Mouse (Mus musculus): ENCODE data around the gene H2-M10.6. TPM values are rescaled to one million over a fixed set of nuclear protein-coding genes. Genes with fewer than 3 reads are reported as not detected.

Gene H2-M10.6
- polyA plus RNA-seq, 1 experiment from 2014 or later = not detected

DNA sequence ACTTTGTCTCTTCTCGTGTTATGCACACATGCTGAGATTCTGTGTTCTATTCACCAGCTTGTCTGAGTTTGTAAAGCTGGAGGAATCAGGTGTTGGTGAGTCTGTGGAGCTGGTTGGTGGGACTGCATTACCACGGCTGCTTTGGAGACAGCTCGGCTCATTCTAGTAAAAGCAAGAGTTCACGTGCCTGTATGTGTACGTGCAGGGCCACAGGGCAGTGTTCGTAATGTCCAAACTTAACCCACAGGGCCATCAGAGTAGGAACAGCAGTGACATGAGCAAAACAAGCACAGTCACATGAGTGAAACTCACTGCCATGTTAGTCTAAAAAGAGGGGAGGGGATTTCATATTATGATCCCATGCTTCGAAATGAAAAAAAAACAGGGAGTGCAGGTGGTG lies 31.7 kb downstream of the H2-M10.6 start:
- Histone ChIP-seq H3K4me1 (peaks cover 3% of the 10 kb centered on the region; the same call in 1 of the 2 replicates), H3K27ac (replicated peaks) (no peak overlapping the region), H3K4me3 (replicated peaks) (no peak overlapping the region), H3K4me2 (replicated peaks) (no peak overlapping the region), H3K9ac (no peak overlapping the region), H3K36me3 (peaks cover 16% of the 10 kb centered on the region; the same call in 1 of the 2 replicates), H3K27me3 (no peaks in the 10 kb centered on the region), H3K9me3 (replicated peaks) (no peaks in the 10 kb centered on the region)
- no peak for ATAC-seq (ENCODE audit: insufficient number of reproducible peaks, low FRiP score, low TSS enrichment, low read depth)
- 78% methylated on average over 7 of the region's 7 CpGs for WGBS

DNA sequence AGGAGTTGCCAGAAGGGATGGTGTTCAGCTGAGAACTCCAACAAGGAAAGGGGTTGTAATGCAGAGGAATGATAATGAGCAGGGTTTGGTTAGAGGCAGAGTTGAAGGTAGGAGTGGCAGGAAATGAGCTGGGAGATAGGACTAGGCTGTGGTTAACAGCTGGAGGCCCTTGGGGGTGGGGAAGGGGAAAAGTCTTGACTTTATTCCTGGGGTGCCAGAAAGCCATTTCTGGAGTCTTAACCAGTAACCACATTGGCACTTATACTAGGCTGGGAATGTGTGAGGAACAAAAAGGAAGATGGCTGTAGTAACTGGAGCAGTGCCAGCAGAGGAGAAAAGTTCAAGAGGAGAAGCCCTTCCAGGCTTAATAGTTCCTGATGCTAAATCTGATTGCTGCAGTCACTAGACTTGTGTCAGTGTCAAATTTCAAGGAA lies 32.3 kb downstream of the H2-M10.6 start:
- Histone ChIP-seq H3K4me2 (replicated peaks) (no peak overlapping the region), H3K27ac (replicated peaks) (no peak overlapping the region), H3K9me3 (replicated peaks) (no peaks in the 10 kb centered on the region), H3K9ac (no peak overlapping the region), H3K27me3 (no peaks in the 10 kb centered on the region), H3K36me3 (peaks cover 14% of the 10 kb centered on the region; the same call in 1 of the 2 replicates), H3K4me1 (peaks cover 3% of the 10 kb centered on the region; the same call in 1 of the 2 replicates), H3K4me3 (replicated peaks) (no peak overlapping the region)
- ATAC-seq (ENCODE audit: insufficient number of reproducible peaks, low FRiP score, low TSS enrichment, low read depth) = peak; percentile 11; the same call in 1 of the 2 replicates

DNA sequence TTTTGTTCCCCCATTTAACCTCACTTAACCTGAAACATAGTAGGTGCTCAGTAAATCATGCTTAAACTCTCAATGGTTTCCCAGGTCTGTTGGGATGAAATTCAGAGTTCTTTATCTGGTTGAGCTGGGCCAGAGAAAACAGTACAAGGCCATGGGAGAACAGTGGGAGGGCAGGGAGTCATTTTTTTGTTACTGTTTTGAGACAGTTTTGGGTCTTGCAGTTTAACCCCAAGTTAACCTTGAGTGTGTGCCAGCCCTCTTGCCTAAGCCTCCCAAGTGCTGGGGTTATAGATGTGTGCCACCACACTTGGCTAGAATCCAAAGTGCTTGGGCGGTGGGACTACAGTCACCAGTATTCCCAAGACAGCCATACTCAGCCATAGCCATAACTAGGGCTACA lies 32.8 kb downstream of the H2-M10.6 start:
- no peaks in the 10 kb centered on the region for H3K9me3 ChIP-seq (replicated peaks)
- H3K4me1 ChIP-seq = peaks cover 3% of the 10 kb centered on the region; the same call in 1 of the 2 replicates
- no peaks in the 10 kb centered on the region for H3K27me3 ChIP-seq
- H3K4me2 ChIP-seq (replicated peaks) = no peak overlapping the region
- peaks cover 14% of the 10 kb centered on the region; the same call in 1 of the 2 replicates for H3K36me3 ChIP-seq
- no peak for ATAC-seq (ENCODE audit: insufficient number of reproducible peaks, low FRiP score, low TSS enrichment, low read depth)
- H3K4me3 ChIP-seq (replicated peaks) = no peak overlapping the region
- no peak overlapping the region for H3K9ac ChIP-seq
- 68% methylated on average over 1 of the region's 1 CpGs for WGBS
- no peak overlapping the region for H3K27ac ChIP-seq (replicated peaks)

DNA sequence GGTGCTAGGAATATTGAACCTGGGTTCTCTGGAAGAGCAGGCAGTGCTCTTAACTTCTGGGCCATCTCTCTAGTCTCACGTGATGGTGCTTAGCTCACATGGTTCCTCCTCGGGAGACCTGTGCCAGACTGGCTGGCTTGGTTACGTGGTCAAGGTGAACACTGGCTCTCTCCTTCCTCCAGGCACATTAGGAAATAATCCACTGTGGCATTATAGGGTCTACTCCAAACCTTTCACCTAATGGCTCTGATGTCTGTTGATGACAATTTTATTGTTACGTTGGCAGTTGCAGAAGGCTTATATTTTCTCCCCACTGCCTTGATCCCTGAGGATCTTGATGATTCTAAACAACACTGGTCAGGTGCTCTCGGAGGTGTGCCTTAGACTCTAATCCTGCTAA lies 36.9 kb downstream of the H2-M10.6 start:
- Histone ChIP-seq H3K27ac (replicated peaks) (no peak overlapping the region), H3K36me3 (peaks cover 38% of the 10 kb centered on the region), H3K9me3 (replicated peaks) (no peaks in the 10 kb centered on the region), H3K4me2 (replicated peaks) (no peak overlapping the region), H3K27me3 (no peaks in the 10 kb centered on the region), H3K4me1 (peaks cover 3% of the 10 kb centered on the region; the same call in 1 of the 2 replicates), H3K9ac (no peak overlapping the region), H3K4me3 (replicated peaks) (no peak overlapping the region)
- WGBS = 78% methylated on average over 5 of the region's 5 CpGs
- no peak for ATAC-seq (ENCODE audit: insufficient number of reproducible peaks, low FRiP score, low TSS enrichment, low read depth)

DNA sequence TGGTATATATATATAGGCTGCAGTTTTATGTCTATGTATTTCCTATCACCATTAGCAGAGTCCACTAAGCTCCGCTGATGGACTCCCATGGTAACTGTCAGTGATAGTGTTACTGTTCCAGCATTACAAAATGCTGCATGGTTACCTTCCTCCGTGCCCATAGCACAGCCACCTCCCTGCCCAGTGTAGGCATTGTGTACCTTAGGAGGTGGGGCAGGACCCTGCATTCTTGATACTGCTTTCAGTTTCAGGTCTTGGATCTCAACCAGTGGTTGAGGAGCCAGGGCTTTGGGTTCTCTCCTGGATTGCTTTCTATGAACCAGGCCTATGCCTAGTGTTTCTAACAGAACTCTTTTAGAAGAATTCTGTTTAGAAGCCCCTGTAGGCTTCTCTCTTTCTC lies 38.0 kb downstream of the H2-M10.6 start:
- H3K4me1 ChIP-seq = no peaks in the 10 kb centered on the region
- H3K4me3 ChIP-seq (replicated peaks) = no peak overlapping the region
- H3K27me3 ChIP-seq = no peaks in the 10 kb centered on the region
- 89% methylated on average over 2 of the region's 2 CpGs for WGBS
- H3K36me3 ChIP-seq = peaks cover 48% of the 10 kb centered on the region
- H3K9ac ChIP-seq = no peak overlapping the region
- H3K27ac ChIP-seq (replicated peaks) = no peak overlapping the region
- no peak overlapping the region for H3K4me2 ChIP-seq (replicated peaks)
- H3K9me3 ChIP-seq (replicated peaks) = no peaks in the 10 kb centered on the region
- ATAC-seq (ENCODE audit: insufficient number of reproducible peaks, low FRiP score, low TSS enrichment, low read depth) = no peak

DNA sequence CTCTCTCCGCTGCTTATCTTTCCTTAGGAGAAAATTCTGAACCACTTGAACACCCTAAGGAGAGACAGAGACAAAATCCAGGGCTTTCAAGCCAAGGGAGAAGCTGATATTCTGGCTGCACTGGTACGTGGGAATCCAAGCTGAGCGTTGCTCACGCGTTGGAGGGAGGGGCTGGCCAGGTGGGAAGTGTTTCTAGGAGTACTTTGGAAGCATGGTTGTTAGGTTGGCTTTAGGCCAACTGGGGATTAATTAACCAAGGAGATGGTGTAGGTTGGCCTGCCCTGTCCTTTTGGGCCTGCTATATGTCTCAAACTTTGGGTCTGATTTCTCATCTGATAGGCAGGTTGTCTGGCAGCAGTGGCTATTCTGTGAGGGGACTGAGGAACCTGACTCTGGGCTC lies 39.2 kb downstream of the H2-M10.6 start:
- 70% methylated on average over 5 of the region's 5 CpGs for WGBS
- no peak overlapping the region for H3K4me2 ChIP-seq (replicated peaks)
- peaks cover 58% of the 10 kb centered on the region for H3K36me3 ChIP-seq
- H3K9me3 ChIP-seq (replicated peaks) = no peaks in the 10 kb centered on the region
- no peaks in the 10 kb centered on the region for H3K27me3 ChIP-seq
- no peak overlapping the region for H3K27ac ChIP-seq (replicated peaks)
- no peak overlapping the region for H3K9ac ChIP-seq
- ATAC-seq (ENCODE audit: insufficient number of reproducible peaks, low FRiP score, low TSS enrichment, low read depth) = no peak
- H3K4me3 ChIP-seq (replicated peaks) = no peak overlapping the region
- H3K4me1 ChIP-seq = no peaks in the 10 kb centered on the region

DNA sequence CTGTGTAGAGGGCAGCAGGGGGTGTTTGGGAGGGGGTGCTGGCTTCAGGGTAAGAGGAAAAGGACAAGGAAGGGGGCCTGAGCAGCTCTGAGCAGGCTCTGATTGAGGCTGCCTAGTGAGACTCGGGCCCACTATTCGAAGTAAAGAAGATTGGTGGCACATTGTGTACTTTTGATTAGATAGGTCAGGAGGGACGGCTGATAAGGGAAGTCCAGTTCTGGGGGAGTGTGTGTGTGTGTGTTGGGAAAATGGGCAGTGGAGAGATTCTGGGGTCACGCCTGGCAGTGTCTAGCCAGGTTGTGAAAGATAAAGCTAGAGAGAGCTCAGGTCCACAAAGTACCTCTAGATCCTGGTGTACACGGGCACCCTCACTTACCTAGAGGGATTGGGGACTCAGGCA lies 39.7 kb downstream of the H2-M10.6 start:
- ATAC-seq (ENCODE audit: insufficient number of reproducible peaks, low FRiP score, low TSS enrichment, low read depth) = no peak
- H3K4me1 ChIP-seq = no peaks in the 10 kb centered on the region
- H3K4me2 ChIP-seq (replicated peaks) = no peak overlapping the region
- H3K27me3 ChIP-seq = no peaks in the 10 kb centered on the region
- H3K36me3 ChIP-seq = peaks cover 63% of the 10 kb centered on the region
- H3K9me3 ChIP-seq (replicated peaks) = no peaks in the 10 kb centered on the region
- H3K27ac ChIP-seq (replicated peaks) = no peak overlapping the region
- H3K4me3 ChIP-seq (replicated peaks) = no peak overlapping the region
- 89% methylated on average over 5 of the region's 5 CpGs for WGBS
- no peak overlapping the region for H3K9ac ChIP-seq

DNA sequence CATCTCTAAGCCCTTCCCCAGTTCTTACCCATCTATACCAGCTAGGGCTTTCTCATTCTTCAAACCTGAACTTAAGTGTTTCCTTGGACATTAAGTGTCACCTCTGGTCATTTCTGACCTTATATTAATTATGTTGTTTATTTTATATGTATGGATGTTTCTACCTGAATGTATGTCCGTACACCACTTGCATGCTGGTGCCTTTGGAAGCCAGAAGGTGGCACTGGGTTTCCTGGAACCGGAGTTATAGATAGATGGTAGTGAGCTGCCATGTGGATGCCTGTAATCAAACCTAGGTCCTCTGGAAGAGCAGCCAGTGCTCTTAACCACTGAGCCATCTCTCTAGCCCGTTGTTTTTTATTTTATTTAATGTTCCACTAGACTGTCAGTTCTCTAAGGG lies 43.5 kb downstream of the H2-M10.6 start:
- 95% methylated on average over 3 of the region's 3 CpGs for WGBS
- H3K9ac ChIP-seq = no peak overlapping the region

DNA sequence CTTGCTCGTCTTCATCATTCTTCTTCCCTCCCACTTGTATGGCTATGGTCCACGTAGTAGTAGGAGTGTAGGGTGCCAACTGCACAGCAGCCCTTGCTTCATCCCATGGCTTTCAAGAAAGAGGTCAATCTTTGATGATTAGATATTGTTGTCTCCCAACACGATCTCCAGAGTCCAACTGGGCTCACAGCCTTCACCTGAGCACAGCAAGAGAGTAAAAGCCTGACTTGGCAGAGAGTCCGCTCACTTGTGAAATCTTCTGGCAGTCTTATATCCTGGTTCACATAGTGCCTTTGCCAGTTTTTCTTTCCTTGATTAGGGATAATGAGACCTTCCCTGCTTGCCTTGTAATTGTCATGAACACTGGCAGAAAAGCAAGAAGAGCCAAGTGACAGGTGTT lies 44.3 kb downstream of the H2-M10.6 start:
- no peak overlapping the region for H3K4me3 ChIP-seq (replicated peaks)
- H3K36me3 ChIP-seq = peaks cover 77% of the 10 kb centered on the region
- no peaks in the 10 kb centered on the region for H3K9me3 ChIP-seq (replicated peaks)
- no peak overlapping the region for H3K27ac ChIP-seq (replicated peaks)
- H3K4me2 ChIP-seq (replicated peaks) = no peak overlapping the region
- ATAC-seq (ENCODE audit: insufficient number of reproducible peaks, low FRiP score, low TSS enrichment, low read depth) = no peak
- WGBS = 93% methylated on average over 4 of the region's 4 CpGs
- H3K27me3 ChIP-seq = no peaks in the 10 kb centered on the region
- H3K9ac ChIP-seq = no peak overlapping the region
- no peaks in the 10 kb centered on the region for H3K4me1 ChIP-seq

More for the DNA sequence above, 43.5 kb downstream of the H2-M10.6 start:
- Histone ChIP-seq H3K9me3 (replicated peaks) (no peaks in the 10 kb centered on the region), H3K4me2 (replicated peaks) (no peak overlapping the region), H3K4me3 (replicated peaks) (no peak overlapping the region), H3K27me3 (no peaks in the 10 kb centered on the region), H3K36me3 (peaks cover 83% of the 10 kb centered on the region), H3K27ac (replicated peaks) (no peak overlapping the region), H3K4me1 (no peaks in the 10 kb centered on the region)
- no peak for ATAC-seq (ENCODE audit: insufficient number of reproducible peaks, low FRiP score, low TSS enrichment, low read depth)

DNA sequence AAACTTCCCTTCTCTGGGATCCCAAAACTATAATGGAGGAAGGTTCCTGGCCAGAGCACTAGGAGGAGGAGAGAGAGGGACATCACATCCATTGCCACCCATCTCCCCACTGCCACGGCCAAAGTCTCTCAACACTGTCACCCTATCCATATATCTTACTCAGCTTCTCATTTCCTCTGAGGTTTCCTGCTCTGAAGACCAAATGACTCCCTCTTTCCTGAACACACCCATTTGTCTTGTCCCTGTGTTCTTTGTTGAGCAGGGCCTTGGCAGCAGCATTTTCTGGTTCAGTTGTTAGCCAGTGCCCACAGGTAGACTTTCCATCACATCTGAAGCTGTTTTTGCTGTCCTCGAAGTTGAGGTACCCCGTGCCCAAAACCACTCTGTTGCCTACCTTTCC lies 46.2 kb downstream of the H2-M10.6 start:
- Histone ChIP-seq H3K4me3 (replicated peaks) (no peak overlapping the region), H3K4me1 (no peaks in the 10 kb centered on the region), H3K36me3 (peaks cover 59% of the 10 kb centered on the region), H3K27me3 (no peaks in the 10 kb centered on the region), H3K9ac (no peak overlapping the region), H3K27ac (replicated peaks) (no peak overlapping the region), H3K9me3 (replicated peaks) (no peaks in the 10 kb centered on the region), H3K4me2 (replicated peaks) (no peak overlapping the region)
- WGBS = 95% methylated on average over 3 of the region's 3 CpGs
- ATAC-seq (ENCODE audit: insufficient number of reproducible peaks, low FRiP score, low TSS enrichment, low read depth) = no peak

DNA sequence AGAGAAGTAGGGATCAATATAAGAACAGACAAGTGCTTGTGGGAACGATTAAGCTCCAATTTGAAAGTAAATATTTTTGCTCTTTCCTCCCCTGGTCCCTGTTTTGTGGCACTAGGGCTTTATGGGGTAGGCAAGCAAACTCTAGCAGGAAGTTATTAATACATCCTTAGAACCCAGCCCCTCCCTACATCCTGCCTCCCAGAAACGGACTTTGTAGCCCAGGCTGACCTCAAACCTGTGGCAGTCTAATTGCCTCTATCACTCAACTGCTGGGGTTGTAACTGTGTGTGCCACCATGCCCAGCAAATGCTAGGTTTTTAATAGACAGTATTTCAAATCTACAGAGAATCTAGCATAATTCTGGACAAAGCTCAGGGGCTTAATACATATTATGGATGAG lies 49.7 kb downstream of the H2-M10.6 start:
- H3K4me1 ChIP-seq = peaks cover under 1% of the 10 kb centered on the region; the same call in 1 of the 2 replicates
- no peak for ATAC-seq (ENCODE audit: insufficient number of reproducible peaks, low FRiP score, low TSS enrichment, low read depth)
- no peak overlapping the region for H3K9ac ChIP-seq
- no peaks in the 10 kb centered on the region for H3K9me3 ChIP-seq (replicated peaks)
- WGBS = 49% methylated on average over 2 of the region's 2 CpGs
- H3K4me3 ChIP-seq (replicated peaks) = no peak overlapping the region
- H3K27me3 ChIP-seq = peaks cover 12% of the 10 kb centered on the region
- peaks cover 27% of the 10 kb centered on the region for H3K36me3 ChIP-seq
- no peak overlapping the region for H3K4me2 ChIP-seq (replicated peaks)
- H3K27ac ChIP-seq (replicated peaks) = no peak overlapping the region

Data from embryonic facial prominence, embryonic 15.5 days (tissue).